Mouse (Mus musculus) liver, adult 2 months (tissue): ENCODE measurements around the gene Mmgt2. TPM values are rescaled to one million over a fixed set of nuclear protein-coding genes. Genes with fewer than 3 reads are reported as not detected.

Experiments
- DNase-seq: peaks from one replicate; pipeline ENCODE4 v3.0.0-alpha.2; 2011; ENCODE audit warnings: low read depth, low spot score; ENCODE audit errors: extremely low read depth
- H3K27ac ChIP-seq: fragments of 200-500 bp; replicated peaks from 2 replicates; pipeline ENCODE4 v1.5.1; 2012; ENCODE audit warnings: low read depth, mild to moderate bottlenecking, control low read depth, inconsistent platforms, low read length; ENCODE audit not compliant: insufficient read depth
- H3K27me3 ChIP-seq: fragments of 200-500 bp; 2 replicates; pipeline ENCODE4 v1.6.1; 2012; ENCODE audit warnings: mild to moderate bottlenecking, moderate library complexity, low read length, inconsistent platforms; ENCODE audit not compliant: control insufficient read depth, insufficient read depth
- H3K36me3 ChIP-seq: fragments of 200-500 bp; 2 replicates; pipeline ENCODE4 v1.6.1; 2012; ENCODE audit warnings: low read length, inconsistent platforms; ENCODE audit not compliant: control insufficient read depth, insufficient read depth
- H3K4me1 ChIP-seq: fragments of 200-500 bp; 2 replicates; pipeline ENCODE4 v1.6.1; 2011; ENCODE audit warnings: low read length; ENCODE audit not compliant: control insufficient read depth, insufficient read depth
- H3K4me3 ChIP-seq: fragments of 200-500 bp; 2 replicates; pipeline ENCODE4 v1.5.1; 2011; ENCODE audit warnings: low read depth, mild to moderate bottlenecking, control low read depth, low read length, moderate library complexity; ENCODE audit not compliant: insufficient read depth
- H3K79me2 ChIP-seq: fragments of 200-500 bp; 2 replicates; pipeline ENCODE4 v1.6.1; 2012; ENCODE audit warnings: inconsistent platforms, mild to moderate bottlenecking, low read length, moderate library complexity; ENCODE audit not compliant: control insufficient read depth, insufficient read depth
- H3K9ac ChIP-seq: fragments of 200-500 bp; 2 replicates; pipeline ENCODE4 v1.6.1; 2012; ENCODE audit warnings: low read depth, mild to moderate bottlenecking, control low read depth, inconsistent platforms, low read length
- CTCF ChIP-seq: fragments of 200-500 bp; IDR thresholded peaks from 2 replicates; pipeline ENCODE4 v1.5.1; 2011; ENCODE audit warnings: low read depth, low read length, control low read depth
- POLR2A ChIP-seq: fragments of 200-500 bp; IDR thresholded peaks from 2 replicates; pipeline ENCODE4 v1.6.1; 2011; ENCODE audit warnings: low read length, control low read depth; ENCODE audit not compliant: insufficient read depth; ENCODE audit errors: extremely low read depth
- WGBS: fragments of 180-500 bp; shearing (Covaris S2); methylation state at CpG from one replicate; pipeline ENCODE4 v1.1.7; 2018; 5-methylcytosine and 5-hydroxymethylcytosine counted together
- polyA plus RNA-seq: library from polyadenylated mRNA; depleted of rRNA; stranded (reverse); fragments of >200 nt; gene quantifications from 2 replicates; pipeline ENCODE4 v1.2.3, GENCODE M21; 2012
- total RNA-seq: library from RNA; depleted of rRNA; stranded (reverse); fragments of >200 nt; gene quantifications from 2 replicates; pipeline ENCODE4 v1.2.3, GENCODE M21; 2014

Gene Mmgt2
- total and polyA plus RNA-seq, 2 experiments = 2.6 to 3.6 TPM

DNA sequence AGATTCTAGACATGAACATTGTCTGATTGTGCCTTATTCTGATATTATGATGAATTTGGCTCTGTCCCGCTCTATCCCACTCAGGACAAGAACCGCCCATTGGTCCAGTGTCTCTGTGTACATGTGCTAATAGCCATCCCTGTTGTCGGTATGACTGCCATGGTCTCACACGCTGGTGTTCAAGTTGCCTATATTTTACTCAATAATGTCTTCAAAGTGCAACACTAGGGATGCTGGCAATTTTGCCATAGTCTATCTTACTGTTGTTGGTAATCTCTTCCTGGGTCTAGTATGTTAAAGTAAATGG, 27.8 kb downstream of the Mmgt2 start:
- Histone ChIP-seq H3K79me2 (no peaks in the 10 kb centered on the region), H3K36me3 (no peaks in the 10 kb centered on the region), H3K9ac (no peak overlapping the region), H3K4me1 (peaks cover 2% of the 10 kb centered on the region; the same call in 1 of the 2 replicates), H3K27ac (no peak overlapping the region), H3K4me3 (no peak overlapping the region), H3K27me3 (no peaks in the 10 kb centered on the region)
- DNase-seq = no peak
- no peak for TF ChIP-seq CTCF
- TF ChIP-seq POLR2A = no peak
- WGBS = 84% methylated on average over 4 of the region's 4 CpGs

DNA sequence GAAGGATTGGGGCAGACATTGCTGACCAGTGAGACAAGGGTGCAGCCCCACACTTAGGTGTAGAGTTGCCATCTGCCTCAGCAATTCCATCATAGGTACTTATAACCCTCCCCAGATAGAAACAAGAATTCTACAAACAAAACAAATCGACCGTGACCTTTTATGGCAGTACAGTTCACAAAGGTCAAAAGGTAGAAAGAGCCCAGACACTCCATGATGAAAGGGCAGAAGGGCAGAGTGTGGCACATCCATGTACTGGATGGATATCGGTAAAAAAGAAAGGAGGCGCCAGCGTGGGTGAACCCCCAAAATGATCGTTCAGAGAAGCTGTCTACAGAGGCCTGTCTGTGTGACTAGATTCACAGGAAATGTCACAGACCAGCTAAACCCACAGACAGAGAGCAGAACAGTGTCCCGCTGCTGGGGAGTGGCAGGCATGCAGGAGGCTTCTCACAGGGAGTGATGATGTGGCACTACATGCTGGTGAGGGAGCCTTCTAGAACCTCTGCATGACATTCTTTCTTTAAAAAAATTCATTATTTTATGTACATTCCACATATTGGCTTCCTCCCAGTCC, 30.4 kb downstream of the Mmgt2 start:
- no peaks in the 10 kb centered on the region for H3K79me2 ChIP-seq
- no peak overlapping the region for H3K9ac ChIP-seq
- H3K27me3 ChIP-seq = no peaks in the 10 kb centered on the region
- 29% methylated on average over 7 of the region's 7 CpGs for WGBS
- H3K4me1 ChIP-seq = peaks cover 2% of the 10 kb centered on the region; the same call in 1 of the 2 replicates
- H3K4me3 ChIP-seq = no peak overlapping the region
- DNase-seq = peak; percentile 56
- TF ChIP-seq CTCF = no peak
- H3K27ac ChIP-seq = no peak overlapping the region
- H3K36me3 ChIP-seq = no peaks in the 10 kb centered on the region

DNA sequence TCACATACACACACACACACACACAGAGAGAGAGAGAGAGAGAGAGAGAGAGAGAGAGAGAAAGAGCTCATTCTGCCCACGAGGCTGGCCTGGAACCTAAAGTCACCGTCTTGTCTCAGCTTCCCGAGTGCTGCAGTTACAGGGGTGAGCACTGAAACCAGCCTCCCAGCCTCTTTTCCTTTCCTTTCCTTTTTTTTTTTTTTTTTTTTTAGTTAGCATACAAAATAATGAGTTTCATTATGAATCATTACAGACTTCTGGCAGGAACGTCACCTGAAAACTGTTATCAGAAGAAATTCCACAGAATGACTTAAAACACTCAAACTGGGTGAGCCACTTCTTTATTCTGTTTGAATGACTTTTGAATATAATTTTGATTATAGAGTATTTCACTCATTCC, 31.5 kb downstream of the Mmgt2 start:
- no peaks in the 10 kb centered on the region for H3K27me3 ChIP-seq

DNA sequence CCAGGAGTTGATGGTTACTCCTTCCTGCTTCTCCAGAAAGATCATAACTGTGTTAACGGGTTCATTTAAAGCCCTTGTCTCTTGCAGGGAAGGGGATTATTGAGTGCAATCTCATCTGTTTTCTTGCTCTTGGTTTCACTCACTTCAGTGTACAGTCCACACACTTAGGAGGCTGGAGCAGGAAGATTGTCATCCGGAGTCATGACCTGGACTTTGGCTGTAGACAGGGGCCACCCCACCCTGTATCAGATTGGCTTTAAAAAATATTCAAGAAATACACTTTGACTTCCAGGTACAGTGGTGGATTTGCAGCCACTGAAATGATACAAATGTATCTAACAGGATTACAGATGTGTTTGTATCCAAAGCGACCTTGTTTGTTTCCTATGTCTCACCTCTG, 43.1 kb downstream of the Mmgt2 start:
- H3K27me3 ChIP-seq = no peaks in the 10 kb centered on the region
- no peak for DNase-seq
- H3K79me2 ChIP-seq = no peaks in the 10 kb centered on the region
- TF ChIP-seq POLR2A (no peak), CTCF (no peak)
- no peaks in the 10 kb centered on the region for H3K36me3 ChIP-seq
- no peak overlapping the region for H3K4me3 ChIP-seq
- no peaks in the 10 kb centered on the region for H3K4me1 ChIP-seq
- H3K27ac ChIP-seq = no peak overlapping the region
- WGBS = 70% methylated on average over 3 of the region's 3 CpGs
- H3K9ac ChIP-seq = no peak overlapping the region

More for the DNA sequence above, 31.5 kb downstream of the Mmgt2 start:
- H3K27ac ChIP-seq = no peak overlapping the region
- 88% methylated on average over 4 of the region's 4 CpGs for WGBS
- H3K36me3 ChIP-seq = no peaks in the 10 kb centered on the region
- no peak overlapping the region for H3K9ac ChIP-seq
- no peaks in the 10 kb centered on the region for H3K79me2 ChIP-seq
- peaks cover 2% of the 10 kb centered on the region; the same call in 1 of the 2 replicates for H3K4me1 ChIP-seq
- TF ChIP-seq POLR2A (no peak), CTCF (no peak)
- DNase-seq = no peak
- H3K4me3 ChIP-seq = no peak overlapping the region

DNA sequence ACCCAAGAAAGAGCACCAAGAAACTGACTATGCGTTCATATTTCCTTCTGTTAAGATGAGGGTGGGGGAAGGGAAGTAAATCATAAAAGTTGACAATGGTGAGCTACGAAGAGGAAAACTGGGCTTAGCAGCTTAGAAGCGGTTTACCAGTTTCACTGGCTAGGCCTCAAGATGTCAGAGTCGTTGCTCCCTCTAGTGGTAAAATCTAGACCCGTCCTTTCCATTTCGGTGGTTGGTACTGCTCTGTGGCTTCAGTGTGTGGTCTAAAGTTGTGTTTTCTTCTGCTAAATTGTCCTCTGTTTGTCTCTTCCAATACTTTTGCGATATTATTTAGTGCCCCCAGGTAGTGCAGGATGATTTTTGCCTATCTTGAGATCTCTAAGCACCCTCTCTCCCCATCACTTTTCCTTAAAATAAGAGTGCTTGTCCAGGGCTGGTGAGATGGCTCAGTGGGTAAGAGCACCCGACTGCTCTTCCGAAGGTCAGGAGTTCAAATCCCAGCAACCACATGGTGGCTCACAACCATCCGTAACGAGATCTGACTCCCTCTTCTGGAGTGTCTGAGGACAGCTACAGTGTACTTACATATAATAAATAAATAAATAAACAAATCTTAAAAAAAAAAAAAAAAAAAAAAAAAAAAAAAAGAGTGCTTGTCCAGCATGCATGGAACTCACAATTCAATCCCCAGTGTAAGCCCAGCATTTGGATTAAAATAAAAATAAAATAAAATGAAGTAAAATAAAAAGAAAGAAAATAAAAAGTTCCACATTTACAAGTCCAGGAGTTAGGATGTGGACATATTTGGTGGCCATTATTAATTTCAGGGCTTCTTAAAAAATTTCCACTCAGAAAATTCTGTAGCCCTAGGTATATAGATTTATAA, 45.1 kb downstream of the Mmgt2 start:
- WGBS = 24% methylated on average over 11 of the region's 11 CpGs
- TF ChIP-seq POLR2A (no peak), CTCF (peak; percentile 56)

DNA sequence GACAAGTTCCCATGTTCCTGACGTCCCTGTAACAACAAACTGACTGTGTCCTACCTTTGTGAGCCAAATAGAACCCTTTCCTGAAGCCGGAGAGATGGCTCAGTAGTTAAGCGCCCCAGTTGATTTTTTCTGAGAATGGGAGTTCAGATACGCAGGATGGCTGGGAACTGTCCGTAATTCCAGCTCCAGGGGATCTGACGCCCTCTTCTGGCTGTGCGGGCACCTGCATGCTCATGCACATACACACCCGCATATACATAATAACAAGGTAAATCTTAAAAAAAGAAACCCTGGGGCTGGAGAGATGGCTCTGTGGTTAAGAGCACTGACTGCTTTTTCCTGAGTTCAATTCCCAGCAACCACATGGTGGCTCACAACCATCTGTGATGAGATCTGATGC, 46.7 kb downstream of the Mmgt2 start:
- 94% methylated on average over 8 of the region's 8 CpGs for WGBS

More for the DNA sequence above, 45.1 kb downstream of the Mmgt2 start:
- Histone ChIP-seq H3K27ac (no peak overlapping the region), H3K36me3 (no peaks in the 10 kb centered on the region), H3K4me3 (no peak overlapping the region), H3K27me3 (0 out of 2 replicates have a peak, but pooled peaks cover 2% of the 10 kb centered on the region), H3K9ac (no peak overlapping the region), H3K4me1 (no peaks in the 10 kb centered on the region), H3K79me2 (no peaks in the 10 kb centered on the region)
- DNase-seq = peak; percentile 49

More for the DNA sequence above, 46.7 kb downstream of the Mmgt2 start:
- no peak for DNase-seq
- TF ChIP-seq CTCF (no peak), POLR2A (no peak)
- H3K4me3 ChIP-seq = no peak overlapping the region
- no peaks in the 10 kb centered on the region for H3K4me1 ChIP-seq
- H3K9ac ChIP-seq = no peak overlapping the region
- H3K36me3 ChIP-seq = no peaks in the 10 kb centered on the region
- 0 out of 2 replicates have a peak, but pooled peaks cover 2% of the 10 kb centered on the region for H3K27me3 ChIP-seq
- H3K27ac ChIP-seq = no peak overlapping the region
- no peaks in the 10 kb centered on the region for H3K79me2 ChIP-seq
